Mouse (Mus musculus) liver, adult 2 months (tissue): ENCODE measurements around the gene R3hdml. TPM values are rescaled to one million over a fixed set of nuclear protein-coding genes. Genes with fewer than 3 reads are reported as not detected.

Source experiments
- DNase-seq: peaks from one replicate; pipeline ENCODE4 v3.0.0-alpha.2; 2011; ENCODE audit warnings: low read depth, low spot score; ENCODE audit errors: extremely low read depth
- H3K27ac ChIP-seq: fragments of 200-500 bp; replicated peaks from 2 replicates; pipeline ENCODE4 v1.5.1; 2012; ENCODE audit warnings: low read depth, mild to moderate bottlenecking, control low read depth, inconsistent platforms, low read length; ENCODE audit not compliant: insufficient read depth
- H3K27me3 ChIP-seq: fragments of 200-500 bp; 2 replicates; pipeline ENCODE4 v1.6.1; 2012; ENCODE audit warnings: mild to moderate bottlenecking, moderate library complexity, low read length, inconsistent platforms; ENCODE audit not compliant: control insufficient read depth, insufficient read depth
- H3K36me3 ChIP-seq: fragments of 200-500 bp; 2 replicates; pipeline ENCODE4 v1.6.1; 2012; ENCODE audit warnings: low read length, inconsistent platforms; ENCODE audit not compliant: control insufficient read depth, insufficient read depth
- H3K4me1 ChIP-seq: fragments of 200-500 bp; 2 replicates; pipeline ENCODE4 v1.6.1; 2011; ENCODE audit warnings: low read length; ENCODE audit not compliant: control insufficient read depth, insufficient read depth
- H3K4me3 ChIP-seq: fragments of 200-500 bp; 2 replicates; pipeline ENCODE4 v1.5.1; 2011; ENCODE audit warnings: low read depth, mild to moderate bottlenecking, control low read depth, low read length, moderate library complexity; ENCODE audit not compliant: insufficient read depth
- H3K79me2 ChIP-seq: fragments of 200-500 bp; 2 replicates; pipeline ENCODE4 v1.6.1; 2012; ENCODE audit warnings: inconsistent platforms, mild to moderate bottlenecking, low read length, moderate library complexity; ENCODE audit not compliant: control insufficient read depth, insufficient read depth
- H3K9ac ChIP-seq: fragments of 200-500 bp; 2 replicates; pipeline ENCODE4 v1.6.1; 2012; ENCODE audit warnings: low read depth, mild to moderate bottlenecking, control low read depth, inconsistent platforms, low read length
- CTCF ChIP-seq: fragments of 200-500 bp; IDR thresholded peaks from 2 replicates; pipeline ENCODE4 v1.5.1; 2011; ENCODE audit warnings: low read depth, low read length, control low read depth
- POLR2A ChIP-seq: fragments of 200-500 bp; IDR thresholded peaks from 2 replicates; pipeline ENCODE4 v1.6.1; 2011; ENCODE audit warnings: low read length, control low read depth; ENCODE audit not compliant: insufficient read depth; ENCODE audit errors: extremely low read depth
- WGBS: fragments of 180-500 bp; shearing (Covaris S2); methylation state at CpG from one replicate; pipeline ENCODE4 v1.1.7; 2018; 5-methylcytosine and 5-hydroxymethylcytosine counted together
- polyA plus RNA-seq: library from polyadenylated mRNA; depleted of rRNA; stranded (reverse); fragments of >200 nt; gene quantifications from 2 replicates; pipeline ENCODE4 v1.2.3, GENCODE M21; 2012
- total RNA-seq: library from RNA; depleted of rRNA; stranded (reverse); fragments of >200 nt; gene quantifications from 2 replicates; pipeline ENCODE4 v1.2.3, GENCODE M21; 2014

R3hdml gene
- total and polyA plus RNA-seq, 2 experiments = not detected

GRCm38 (mm10) chr2:163534958-163535524, 42.9 kb downstream of the R3hdml start:
- peaks cover 16% of the 10 kb centered on the region for H3K36me3 ChIP-seq
- TF ChIP-seq POLR2A (0 out of 2 replicates have a peak, but pooled peaks have one; percentile 16), CTCF (peak; percentile 96)
- no peaks in the 10 kb centered on the region for H3K27me3 ChIP-seq
- H3K4me3 ChIP-seq = no peak overlapping the region
- peak; percentile 82 for DNase-seq
- H3K79me2 ChIP-seq = peaks cover 8% of the 10 kb centered on the region; the same call in 1 of the 2 replicates
- peak overlapping the region; percentile 6 for H3K9ac ChIP-seq
- H3K27ac ChIP-seq = peak overlapping the region; percentile 56
- WGBS = 6% methylated on average over 22 of the region's 22 CpGs
- H3K4me1 ChIP-seq = peaks cover 29% of the 10 kb centered on the region

GRCm38 (mm10) chr2:163537443-163537842, 45.3 kb downstream of the R3hdml start:
- H3K9ac ChIP-seq = peak overlapping the region; percentile 79
- H3K4me1 ChIP-seq = peaks cover 29% of the 10 kb centered on the region

GRCm38 (mm10) chr2:163538410-163538809, 46.3 kb downstream of the R3hdml start:
- Histone ChIP-seq H3K36me3 (peaks cover 9% of the 10 kb centered on the region; the same call in 1 of the 2 replicates), H3K4me1 (peaks cover 27% of the 10 kb centered on the region), H3K27me3 (no peaks in the 10 kb centered on the region), H3K79me2 (peaks cover 8% of the 10 kb centered on the region; the same call in 1 of the 2 replicates), H3K27ac (peak overlapping the region; percentile 97), H3K9ac (peak overlapping the region; percentile 76), H3K4me3 (peak overlapping the region; percentile 45)
- peak; percentile 99 for DNase-seq
- TF ChIP-seq CTCF (no peak), POLR2A (no peak)
- WGBS = 25% methylated on average over 2 of the region's 2 CpGs

More at GRCm38 (mm10) chr2:163537443-163537842, 45.3 kb downstream of the R3hdml start:
- peak; percentile 60 for DNase-seq
- Histone ChIP-seq H3K36me3 (peaks cover 12% of the 10 kb centered on the region), H3K79me2 (peaks cover 8% of the 10 kb centered on the region; the same call in 1 of the 2 replicates), H3K27me3 (no peaks in the 10 kb centered on the region), H3K27ac (peak overlapping the region; percentile 97), H3K4me3 (peak overlapping the region; percentile 33; the same call in 1 of the 2 replicates)
- WGBS = 27% methylated on average over 5 of the region's 5 CpGs
- TF ChIP-seq POLR2A (no peak), CTCF (no peak)

- DNase-seq = peak; percentile 96
- Histone ChIP-seq H3K9ac (peak overlapping the region; percentile 76), H3K36me3 (peaks cover 3% of the 10 kb centered on the region; the same call in 1 of the 2 replicates), H3K79me2 (peaks cover 8% of the 10 kb centered on the region; the same call in 1 of the 2 replicates), H3K4me3 (peak overlapping the region; percentile 43), H3K27me3 (no peaks in the 10 kb centered on the region), H3K27ac (peak overlapping the region; percentile 89), H3K4me1 (peaks cover 21% of the 10 kb centered on the region)
- 23% methylated on average over 13 of the region's 13 CpGs for WGBS
- peak; percentile 23; the same call in 1 of the 2 replicates for TF ChIP-seq POLR2A
- no peak for TF ChIP-seq CTCF
Observed at GRCm38 (mm10) chr2:163539321-163540040, 47.4 kb downstream of the R3hdml start.

- Histone ChIP-seq H3K9ac (peak overlapping the region; percentile 88), H3K4me3 (peak overlapping the region; percentile 60), H3K79me2 (peaks cover 8% of the 10 kb centered on the region; the same call in 1 of the 2 replicates), H3K36me3 (peaks cover 3% of the 10 kb centered on the region; the same call in 1 of the 2 replicates), H3K4me1 (peaks cover 21% of the 10 kb centered on the region), H3K27me3 (no peaks in the 10 kb centered on the region), H3K27ac (peak overlapping the region; percentile 98)
- TF ChIP-seq CTCF = no peak
- peak; percentile 46; the same call in 1 of the 2 replicates for TF ChIP-seq POLR2A
- 14% methylated on average over 9 of the region's 9 CpGs for WGBS
- peak; percentile 98 for DNase-seq
Observed at GRCm38 (mm10) chr2:163540231-163541117, 48.4 kb downstream of the R3hdml start.
